Mouse (Mus musculus) hindbrain, embryonic 15.5 days (tissue): ENCODE results near the gene Tectb. TPM values are rescaled to one million over a fixed set of nuclear protein-coding genes. Genes with fewer than 3 reads are reported as not detected.

Source experiments
- ATAC-seq: fragments of 200-750 bp; cut with Nextera tagmentation; 2 replicates; pipeline ENCODE4 v1.8.0; 2017; ENCODE audit warnings: low read depth, moderate number of reproducible peaks, moderate TSS enrichment; ENCODE audit not compliant: low FRiP score
- H3K27ac ChIP-seq: fragments of 300-500 bp; sonication (generic); replicated peaks from 2 replicates; pipeline ENCODE4 v1.5.1; 2015; ENCODE audit warnings: mild to moderate bottlenecking, inconsistent platforms
- H3K27me3 ChIP-seq: fragments of 300-500 bp; sonication (generic); 2 replicates; pipeline ENCODE4 v1.6.1; 2015; ENCODE audit warnings: control low read depth, inconsistent platforms
- H3K36me3 ChIP-seq: fragments of 300-500 bp; sonication (generic); 2 replicates; pipeline ENCODE4 v1.6.1; 2015; ENCODE audit warnings: control low read depth, inconsistent platforms
- H3K4me1 ChIP-seq: fragments of 300-500 bp; sonication (generic); replicated peaks from 2 replicates; pipeline ENCODE4 v1.6.1; 2015; ENCODE audit warnings: control low read depth, inconsistent platforms
- H3K4me2 ChIP-seq: fragments of 300-500 bp; sonication (generic); 2 replicates; pipeline ENCODE4 v1.6.1; 2015; ENCODE audit warnings: moderate library complexity, mild to moderate bottlenecking, inconsistent platforms
- H3K4me3 ChIP-seq: fragments of 300-500 bp; sonication (generic); 2 replicates; pipeline ENCODE4 v1.5.1; 2015; ENCODE audit warnings: mild to moderate bottlenecking, inconsistent platforms
- H3K9ac ChIP-seq: fragments of 300-500 bp; sonication (generic); 2 replicates; pipeline ENCODE4 v1.6.1; 2015; ENCODE audit warnings: inconsistent platforms
- H3K9me3 ChIP-seq: fragments of 300-500 bp; sonication (generic); 2 replicates; pipeline ENCODE4 v1.6.1; 2016; ENCODE audit warnings: control low read depth, inconsistent platforms
- WGBS: fragments of 180-500 bp; shearing (Covaris S2); methylation state at CpG from one replicate; pipeline ENCODE4 v1.1.7; 2015; 5-methylcytosine and 5-hydroxymethylcytosine counted together
- polyA plus RNA-seq: library from polyadenylated mRNA; unstranded; fragments of >200 nt; fragmentation: Nextera tagmentation; extraction: Ambion mirVana; gene quantifications from 2 replicates; pipeline ENCODE4 v1.2.1, GENCODE M21; 2015

The Tectb gene
- polyA plus RNA-seq = 0.06 TPM in 1 of 2 replicates, not detected in the other

DNA sequence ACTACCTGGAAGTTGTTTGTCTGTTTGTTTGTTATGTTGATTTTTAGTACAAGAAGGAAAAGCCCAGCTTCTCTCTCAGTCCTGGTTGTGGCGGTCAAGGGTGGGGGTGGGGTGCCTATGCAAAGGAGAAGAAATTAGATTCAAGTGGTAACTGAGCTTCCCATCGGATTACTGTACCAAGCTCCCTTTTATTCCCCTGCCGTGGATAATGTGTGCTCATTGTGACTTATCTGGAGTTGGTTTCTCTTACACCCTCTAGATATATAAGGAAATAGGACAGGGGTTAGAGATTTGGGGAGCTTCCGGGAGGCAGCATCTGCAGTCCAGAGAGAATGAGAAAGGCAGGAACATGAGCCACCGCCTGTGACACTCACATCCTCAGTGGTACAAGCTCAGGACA is at the start of gene Tectb:
Gene Tectb (plus strand): TSS at position 301 of the 400 bp plus-strand sequence.
- H3K36me3 ChIP-seq = no peaks in the 10 kb centered on the region
- ATAC-seq = no peak
- H3K9ac ChIP-seq = no peak within 1 kb of the TSS
- H3K4me1 ChIP-seq = peaks cover 5% of the 10 kb centered on the region
- no peak within 1 kb of the TSS for H3K27ac ChIP-seq
- WGBS = 77% methylated on average over 5 of the region's 5 CpGs
- no peak within 1 kb of the TSS for H3K4me2 ChIP-seq
- H3K4me3 ChIP-seq = no peak within 1 kb of the TSS
- H3K27me3 ChIP-seq = no peaks in the 10 kb centered on the region
- H3K9me3 ChIP-seq = no peaks in the 10 kb centered on the region

DNA sequence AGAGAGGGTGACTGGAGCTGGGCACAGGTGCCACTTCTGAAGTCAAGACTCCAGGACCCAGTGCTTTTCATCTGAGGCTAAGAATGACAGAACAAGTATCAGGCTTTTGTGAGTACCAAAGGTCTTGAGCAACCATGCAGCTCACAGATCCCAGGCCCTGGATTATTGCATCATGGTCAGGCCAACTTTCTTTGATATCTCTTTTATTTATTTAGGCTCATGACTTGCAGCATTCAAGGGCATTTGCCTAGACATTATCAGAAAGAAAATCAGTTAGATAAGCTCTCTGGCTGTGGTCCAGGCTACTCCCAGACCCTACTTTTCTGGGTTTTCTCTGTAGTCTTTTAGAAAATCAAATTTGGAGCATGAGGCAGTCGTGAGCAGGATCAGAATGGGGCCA is 48.8 kb upstream of the Tectb start:
- H3K4me2 ChIP-seq = no peak overlapping the region
- H3K27me3 ChIP-seq = no peaks in the 10 kb centered on the region
- H3K9ac ChIP-seq = no peak overlapping the region
- WGBS = 53% methylated on average over 1 of the region's 1 CpGs
- no peak overlapping the region for H3K4me3 ChIP-seq
- ATAC-seq = no peak
- no peak overlapping the region for H3K27ac ChIP-seq
- peaks cover 2% of the 10 kb centered on the region; the same call in 1 of the 2 replicates for H3K4me1 ChIP-seq
- no peaks in the 10 kb centered on the region for H3K9me3 ChIP-seq
- H3K36me3 ChIP-seq = no peaks in the 10 kb centered on the region

- no peak overlapping the region for H3K4me2 ChIP-seq
- 88% methylated on average over 3 of the region's 3 CpGs for WGBS
- no peaks in the 10 kb centered on the region for H3K27me3 ChIP-seq
- peaks cover 7% of the 10 kb centered on the region for H3K4me1 ChIP-seq
- H3K4me3 ChIP-seq = no peak overlapping the region
- H3K36me3 ChIP-seq = no peaks in the 10 kb centered on the region
- no peak overlapping the region for H3K9ac ChIP-seq
- H3K9me3 ChIP-seq = no peaks in the 10 kb centered on the region
- ATAC-seq = no peak
- no peak overlapping the region for H3K27ac ChIP-seq
Measured at GRCm38 (mm10) chr19:55132476-55132875, 48.1 kb upstream of the Tectb start.

DNA sequence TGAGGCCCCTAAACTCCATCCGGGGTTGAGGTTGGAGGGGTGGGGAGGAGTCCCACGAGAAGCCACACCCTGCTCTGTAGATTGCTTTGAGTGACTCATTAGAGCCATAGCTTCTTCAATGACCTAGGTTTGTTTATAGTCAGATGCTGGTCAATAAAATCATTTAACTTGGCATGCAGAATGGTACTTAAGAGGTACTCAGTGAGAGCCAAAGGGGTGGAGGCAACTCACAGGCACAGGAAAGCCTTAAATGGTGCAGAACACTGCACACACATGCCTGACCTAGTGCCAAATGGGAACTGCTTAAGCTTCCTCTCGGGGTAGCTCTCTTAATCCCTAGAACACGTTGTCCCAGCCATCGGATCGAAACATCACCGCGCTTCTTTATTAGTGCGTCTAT is 46.0 kb upstream of the Tectb start:
- Histone ChIP-seq H3K27me3 (no peaks in the 10 kb centered on the region), H3K27ac (no peak overlapping the region)

DNA sequence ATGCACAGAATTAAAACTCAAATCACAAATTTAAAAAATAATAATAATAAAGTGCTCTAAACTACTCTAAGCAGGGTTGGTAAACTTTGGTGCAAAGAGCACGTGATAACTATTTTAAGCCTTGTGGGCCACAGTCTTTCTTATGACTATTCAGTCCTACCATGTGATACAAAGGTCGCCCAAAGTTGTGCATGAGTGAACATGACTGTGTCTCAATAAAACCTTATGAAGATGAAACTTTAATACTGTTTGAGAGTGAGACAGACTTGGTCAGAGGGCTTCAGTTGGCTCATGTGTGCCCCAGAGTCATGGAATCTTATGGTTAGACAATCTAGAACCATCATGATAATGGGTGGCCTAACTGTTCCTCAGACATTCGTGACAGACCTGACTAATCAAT is 44.6 kb upstream of the Tectb start:
- Histone ChIP-seq H3K4me2 (no peak overlapping the region), H3K36me3 (no peaks in the 10 kb centered on the region), H3K9me3 (no peaks in the 10 kb centered on the region), H3K4me1 (peaks cover 7% of the 10 kb centered on the region), H3K27me3 (no peaks in the 10 kb centered on the region), H3K27ac (no peak overlapping the region), H3K9ac (no peak overlapping the region), H3K4me3 (no peak overlapping the region)
- WGBS = 92% methylated on average over 3 of the region's 3 CpGs
- no peak for ATAC-seq

More for the DNA sequence above, 46.0 kb upstream of the Tectb start:
- no peaks in the 10 kb centered on the region for H3K9me3 ChIP-seq
- H3K9ac ChIP-seq = no peak overlapping the region
- ATAC-seq = no peak
- 85% methylated on average over 9 of the region's 9 CpGs for WGBS
- H3K4me1 ChIP-seq = peaks cover 7% of the 10 kb centered on the region
- no peak overlapping the region for H3K4me2 ChIP-seq
- H3K4me3 ChIP-seq = no peak overlapping the region
- no peaks in the 10 kb centered on the region for H3K36me3 ChIP-seq

- Histone ChIP-seq H3K4me2 (no peak overlapping the region), H3K9me3 (no peaks in the 10 kb centered on the region), H3K27ac (no peak overlapping the region), H3K9ac (no peak overlapping the region), H3K4me3 (no peak overlapping the region), H3K4me1 (peaks cover 7% of the 10 kb centered on the region), H3K27me3 (no peaks in the 10 kb centered on the region), H3K36me3 (no peaks in the 10 kb centered on the region)
- no peak for ATAC-seq
- 73% methylated on average over 4 of the region's 4 CpGs for WGBS
Measured at GRCm38 (mm10) chr19:55136693-55137427, 43.7 kb upstream of the Tectb start.

- Histone ChIP-seq H3K4me3 (no peak overlapping the region), H3K9ac (no peak overlapping the region), H3K36me3 (no peaks in the 10 kb centered on the region), H3K27me3 (no peaks in the 10 kb centered on the region), H3K9me3 (no peaks in the 10 kb centered on the region), H3K4me2 (no peak overlapping the region), H3K4me1 (peaks cover 7% of the 10 kb centered on the region), H3K27ac (no peak overlapping the region)
- WGBS = 12% methylated on average over 7 of the region's 7 CpGs
- ATAC-seq = peak; percentile 81
Measured at GRCm38 (mm10) chr19:55137884-55138283, 42.6 kb upstream of the Tectb start.

GRCm38 (mm10) chr19:55138506-55138905 is 42.0 kb upstream of the Tectb start:
- peaks cover 7% of the 10 kb centered on the region for H3K4me1 ChIP-seq
- no peak overlapping the region for H3K4me2 ChIP-seq
- H3K4me3 ChIP-seq = no peak overlapping the region
- H3K36me3 ChIP-seq = no peaks in the 10 kb centered on the region
- no peak for ATAC-seq
- no peak overlapping the region for H3K27ac ChIP-seq
- no peak overlapping the region for H3K9ac ChIP-seq
- H3K9me3 ChIP-seq = no peaks in the 10 kb centered on the region
- WGBS = 74% methylated on average over 7 of the region's 7 CpGs
- no peaks in the 10 kb centered on the region for H3K27me3 ChIP-seq

- Histone ChIP-seq H3K4me1 (peaks cover 11% of the 10 kb centered on the region), H3K27me3 (no peaks in the 10 kb centered on the region), H3K4me2 (no peak overlapping the region), H3K36me3 (no peaks in the 10 kb centered on the region), H3K4me3 (no peak overlapping the region), H3K9ac (no peak overlapping the region), H3K9me3 (no peaks in the 10 kb centered on the region), H3K27ac (no peak overlapping the region)
- ATAC-seq = no peak
- 76% methylated on average over 7 of the region's 7 CpGs for WGBS
Measured at GRCm38 (mm10) chr19:55139301-55139700, 41.2 kb upstream of the Tectb start.

DNA sequence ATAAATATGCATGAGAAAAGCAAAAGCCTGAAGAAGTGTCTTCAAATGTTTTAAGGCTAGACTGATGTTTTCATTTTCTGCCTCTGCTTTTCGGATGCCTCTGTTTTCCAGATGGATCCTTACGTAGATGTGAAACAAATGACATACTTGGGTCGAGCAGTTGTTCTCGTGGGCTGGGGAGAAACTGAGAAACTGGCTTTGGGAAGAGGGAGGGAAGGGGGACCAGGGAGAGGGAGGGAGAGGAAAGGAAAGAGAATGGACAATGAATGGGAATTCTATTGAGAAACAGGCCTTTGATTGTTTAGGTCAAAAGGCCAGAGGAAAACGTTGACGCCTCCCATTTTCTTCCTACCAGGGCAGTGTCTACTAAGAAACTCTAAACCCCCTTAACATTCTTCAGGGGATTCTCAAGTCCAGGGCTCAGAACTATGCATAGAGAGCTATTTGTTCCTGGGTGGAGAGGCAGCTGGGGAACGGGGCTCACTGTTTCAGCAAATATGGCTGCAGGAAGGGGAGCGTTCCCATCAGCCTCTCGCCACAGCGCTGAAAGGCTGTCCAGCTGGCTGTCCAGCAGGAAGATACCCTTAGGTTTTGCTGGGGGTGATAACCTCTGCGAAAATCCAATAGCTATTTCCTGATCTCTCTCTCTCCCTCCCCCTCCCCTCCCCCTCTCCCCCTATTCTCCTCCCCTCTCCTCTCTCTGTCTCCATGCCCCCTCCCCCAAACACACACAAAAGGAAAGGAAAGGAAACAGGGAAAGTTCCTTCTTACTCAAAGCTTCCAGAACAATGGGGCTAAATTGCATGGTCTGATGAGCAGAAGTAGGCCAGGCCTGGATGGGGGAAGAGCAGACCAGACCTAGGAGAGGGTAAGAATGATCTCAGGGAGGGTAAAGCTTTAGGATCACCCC is 36.9 kb upstream of the Tectb start:
- Histone ChIP-seq H3K4me3 (no peak overlapping the region), H3K4me1 (0 out of 2 replicates have a peak, but pooled peaks cover 4% of the 10 kb centered on the region), H3K4me2 (no peak overlapping the region), H3K27ac (0 out of 2 replicates have a peak overlapping the region, but pooled peaks have one; percentile 27), H3K27me3 (no peaks in the 10 kb centered on the region), H3K9ac (no peak overlapping the region), H3K36me3 (no peaks in the 10 kb centered on the region), H3K9me3 (no peaks in the 10 kb centered on the region)
- 11% methylated on average over 11 of the region's 11 CpGs for WGBS
- ATAC-seq = no peak

DNA sequence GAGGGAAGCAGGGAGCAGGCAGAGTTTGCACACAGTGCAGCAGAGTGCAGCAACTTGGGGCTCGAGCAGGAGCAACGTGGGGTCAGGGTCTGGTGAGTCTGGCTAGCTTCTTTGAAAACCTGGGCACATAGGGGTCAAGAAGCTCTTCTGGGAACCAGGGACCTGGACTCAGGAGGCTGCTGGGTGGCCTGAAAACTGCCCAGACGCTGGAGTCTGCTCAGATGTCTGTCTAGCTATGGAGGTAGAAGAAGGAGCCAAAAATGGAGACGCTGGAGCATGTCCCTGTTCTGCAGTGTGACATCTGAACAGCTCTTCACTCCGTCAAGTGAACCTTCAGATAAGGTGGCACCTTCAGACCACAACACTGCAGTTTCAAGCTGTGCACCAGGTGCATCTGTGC is 35.8 kb upstream of the Tectb start:
- Histone ChIP-seq H3K27ac (no peak overlapping the region; the same call in 1 of the 2 replicates), H3K9ac (no peak overlapping the region), H3K36me3 (no peaks in the 10 kb centered on the region), H3K4me1 (0 out of 2 replicates have a peak, but pooled peaks cover 4% of the 10 kb centered on the region), H3K4me3 (no peak overlapping the region), H3K27me3 (no peaks in the 10 kb centered on the region), H3K9me3 (no peaks in the 10 kb centered on the region), H3K4me2 (no peak overlapping the region)
- no peak for ATAC-seq
- WGBS = 54% methylated on average over 5 of the region's 5 CpGs

DNA sequence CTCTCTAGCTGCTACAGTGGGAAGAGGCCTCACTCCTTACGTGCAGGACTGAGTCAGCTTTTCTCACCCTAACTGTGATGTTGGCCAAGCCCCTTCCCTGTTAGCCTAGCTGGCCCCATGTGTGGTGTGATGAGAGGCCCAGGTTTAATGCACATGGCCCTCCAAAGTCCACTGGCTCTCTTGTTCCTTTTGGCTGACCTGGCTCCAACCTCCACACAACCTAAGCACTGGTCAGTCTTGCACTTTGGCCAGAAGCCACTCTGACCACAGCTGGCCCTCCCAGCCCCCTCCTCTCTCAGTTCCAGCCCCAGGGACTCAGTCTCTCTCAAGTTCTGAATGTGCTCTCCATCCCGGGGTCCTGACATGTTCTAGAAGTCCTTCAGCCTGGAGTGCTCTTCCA is 35.4 kb upstream of the Tectb start:
- Histone ChIP-seq H3K4me3 (no peak overlapping the region), H3K9ac (no peak overlapping the region), H3K9me3 (no peaks in the 10 kb centered on the region), H3K27ac (no peak overlapping the region), H3K4me2 (no peak overlapping the region), H3K4me1 (0 out of 2 replicates have a peak, but pooled peaks cover 4% of the 10 kb centered on the region), H3K36me3 (no peaks in the 10 kb centered on the region), H3K27me3 (no peaks in the 10 kb centered on the region)
- no peak for ATAC-seq
- 78% methylated on average over 2 of the region's 2 CpGs for WGBS
